Mouse (Mus musculus): ENCODE data around the gene Sync.

Gene Sync

DNA sequence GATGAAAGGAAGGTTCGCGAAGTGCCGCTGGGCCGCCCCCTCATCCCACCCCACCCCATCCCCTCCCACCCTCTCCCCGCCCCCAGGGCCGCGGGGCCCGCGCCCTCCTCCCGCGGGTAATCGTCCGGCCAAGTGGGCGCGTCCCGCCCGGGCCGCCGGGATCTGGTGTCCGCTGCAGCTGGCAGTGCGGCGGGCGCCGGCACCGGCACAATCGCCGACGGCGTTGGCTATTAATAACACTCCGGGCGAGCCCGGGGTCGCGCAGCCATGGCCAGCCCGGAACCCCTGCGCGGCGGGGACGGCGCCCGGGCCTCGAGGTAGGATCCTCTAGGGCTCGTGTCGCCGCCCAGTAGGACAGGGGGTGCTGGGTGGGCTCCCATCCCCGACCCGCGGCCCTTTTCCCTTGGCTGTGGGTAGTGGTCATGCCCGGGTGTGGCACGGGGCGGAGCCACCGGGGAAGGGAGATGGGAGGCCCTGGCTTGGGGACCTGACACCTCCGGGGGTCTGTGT, at the start of gene Sync:
TSS of gene Sync (plus strand) at position 146 of the 510 bp plus-strand sequence.
- DNase-seq (ENCODE audit: low read depth) = peak; percentile 38

DNA sequence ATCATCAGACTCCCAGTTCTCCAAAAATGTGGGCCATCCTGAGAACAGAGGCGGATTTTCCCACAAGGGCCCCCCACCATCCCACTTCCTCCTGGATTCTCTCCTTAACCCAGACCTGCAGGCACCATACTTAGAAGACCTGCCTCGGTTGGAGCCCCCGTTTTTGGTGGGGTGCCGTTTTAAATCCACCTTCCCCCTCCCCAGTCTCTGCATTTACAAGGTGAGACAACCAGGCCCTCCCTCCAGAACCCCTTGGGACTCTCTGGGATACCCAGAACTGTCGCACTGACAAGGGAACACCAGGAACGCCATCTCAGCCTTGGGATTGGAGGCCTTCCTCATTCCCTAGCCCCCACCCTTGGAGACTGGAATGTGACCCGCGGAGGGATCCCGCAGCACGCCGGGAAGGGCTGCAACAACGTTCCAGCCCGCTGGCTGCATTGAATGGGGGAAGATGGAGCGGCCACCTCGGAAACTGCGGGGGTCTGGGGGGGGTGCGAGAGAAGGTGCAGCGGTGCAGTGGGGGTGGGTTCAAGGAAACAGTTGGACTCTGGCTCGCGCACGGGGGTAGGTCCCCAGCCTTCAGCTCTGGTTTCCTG, 49.5 kb upstream of the Sync start:
- no peak for DNase-seq (ENCODE audit: low read depth)

DNA sequence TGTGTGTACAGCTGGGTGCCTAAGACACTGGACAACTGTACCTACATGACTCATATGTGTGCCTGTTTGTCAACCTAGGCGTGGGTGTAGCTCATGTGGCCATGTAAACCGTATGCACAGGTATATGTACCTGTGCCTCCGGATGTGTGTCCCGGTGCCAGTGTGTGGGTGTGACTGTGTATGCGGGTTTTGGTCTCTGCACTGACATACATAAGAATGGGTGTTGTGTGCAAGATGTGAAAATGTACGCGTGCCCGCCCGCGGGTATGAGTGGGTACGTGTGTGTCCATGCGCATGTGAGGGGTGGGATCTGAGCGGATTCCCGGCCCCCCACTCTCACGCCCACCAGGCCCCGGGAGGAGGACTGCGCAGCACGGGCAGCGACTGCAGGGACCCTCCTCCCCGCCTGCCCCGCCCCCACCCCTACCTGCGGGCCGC, 48.8 kb upstream of the Sync start:
- DNase-seq (ENCODE audit: low read depth) = no peak

DNA sequence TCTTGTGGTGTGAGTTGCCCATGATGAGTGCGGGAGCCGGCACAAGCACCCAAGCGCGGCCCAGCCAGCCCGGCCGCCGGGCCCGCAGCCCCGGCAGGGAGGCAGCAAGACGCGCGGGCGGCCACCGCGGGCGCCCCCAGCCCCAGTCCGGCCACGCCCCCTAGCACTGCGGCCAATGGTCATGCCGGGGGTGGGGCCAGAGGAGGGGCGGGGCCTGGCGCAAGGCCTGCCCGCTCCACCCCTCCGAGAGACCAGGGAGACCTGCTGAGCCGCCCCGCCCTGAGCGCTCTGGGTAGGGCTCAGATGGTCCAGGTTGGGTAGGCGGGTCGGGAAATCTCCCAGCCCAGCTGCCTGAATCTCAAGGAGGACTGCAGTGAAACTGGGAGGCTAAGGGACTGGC, 48.3 kb upstream of the Sync start:
- no peak for DNase-seq (ENCODE audit: low read depth)

DNA sequence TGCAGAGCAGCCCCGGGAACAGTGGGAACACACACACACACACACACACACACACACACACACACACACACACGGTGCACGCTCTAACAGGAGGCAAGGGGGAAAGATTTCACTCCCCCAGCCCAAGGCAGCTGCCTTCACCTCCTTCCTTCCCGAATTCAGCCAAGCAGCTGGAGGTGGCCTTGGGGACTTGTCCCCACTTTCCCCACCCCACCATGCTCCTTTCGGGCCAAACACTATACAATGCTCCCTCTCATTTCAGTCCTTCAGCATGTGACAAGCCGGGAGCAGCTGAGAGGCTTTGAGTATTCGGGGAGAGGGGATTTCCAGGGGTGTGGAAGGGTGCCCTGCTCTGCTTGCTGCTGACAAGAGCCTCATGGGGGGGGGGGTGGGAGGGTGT, 45.5 kb upstream of the Sync start:
- DNase-seq (ENCODE audit: low read depth) = no peak

DNA sequence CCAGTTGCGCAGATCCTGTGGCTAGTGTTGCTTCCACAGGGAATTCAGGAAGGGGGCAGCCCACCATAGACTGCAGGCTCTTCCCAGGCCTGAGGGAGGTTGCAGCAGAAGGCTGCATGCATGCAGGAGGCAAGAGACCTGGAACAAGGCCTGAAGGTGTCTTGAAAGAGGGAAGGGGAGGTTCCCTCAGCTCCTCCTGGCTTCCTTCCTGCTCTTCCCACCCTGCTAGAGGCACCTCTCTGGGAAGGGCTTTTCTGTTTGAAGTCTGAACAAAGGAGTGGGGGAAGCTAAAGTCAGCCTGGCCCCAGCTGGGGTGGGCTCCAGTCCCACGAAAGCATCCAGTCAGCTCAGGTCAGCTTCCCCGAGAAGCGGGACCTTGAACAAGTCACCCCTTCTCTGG, 45.1 kb upstream of the Sync start:
- no peak for DNase-seq (ENCODE audit: low read depth)

DNA sequence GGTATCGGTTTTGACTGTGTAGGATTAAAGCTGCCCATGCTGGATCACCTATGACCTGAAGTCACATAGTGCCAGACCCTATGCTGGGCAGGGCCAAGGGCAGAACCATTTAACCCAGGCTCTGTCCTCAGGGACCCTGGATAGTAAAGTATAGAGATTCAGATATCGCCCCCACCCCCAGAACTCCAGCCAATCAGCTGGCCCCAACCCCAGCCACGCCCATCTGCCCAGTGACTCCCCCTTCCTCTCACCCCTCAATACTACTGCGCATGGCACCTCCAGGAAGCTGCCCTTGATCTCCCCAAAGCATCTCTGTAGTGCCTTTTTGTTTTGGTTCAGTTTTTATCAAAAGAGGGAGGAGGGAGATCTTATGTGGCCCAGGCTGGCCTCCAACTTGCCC, 44.7 kb upstream of the Sync start:
- no peak for DNase-seq (ENCODE audit: low read depth)

DNA sequence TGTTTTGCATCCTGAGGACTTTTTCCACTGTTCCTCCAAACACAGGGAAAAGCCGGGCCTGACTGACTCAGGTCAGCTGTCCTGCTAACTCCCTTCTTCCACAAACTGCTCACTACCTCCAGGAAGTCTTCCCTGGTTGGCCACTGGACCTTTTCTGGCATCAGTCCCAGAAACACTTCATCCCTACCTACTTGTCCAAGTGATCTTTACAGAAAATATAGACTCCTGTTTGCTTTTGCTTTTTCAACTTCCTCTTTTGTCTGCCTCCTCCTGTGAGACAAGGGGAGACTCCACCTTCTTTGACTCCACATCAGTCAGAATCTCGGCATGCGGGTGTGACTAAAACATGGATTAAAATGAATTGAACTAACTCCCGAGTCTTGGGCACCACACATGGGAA, 42.6 kb upstream of the Sync start:
- DNase-seq (ENCODE audit: low read depth) = peak; percentile 56

DNA sequence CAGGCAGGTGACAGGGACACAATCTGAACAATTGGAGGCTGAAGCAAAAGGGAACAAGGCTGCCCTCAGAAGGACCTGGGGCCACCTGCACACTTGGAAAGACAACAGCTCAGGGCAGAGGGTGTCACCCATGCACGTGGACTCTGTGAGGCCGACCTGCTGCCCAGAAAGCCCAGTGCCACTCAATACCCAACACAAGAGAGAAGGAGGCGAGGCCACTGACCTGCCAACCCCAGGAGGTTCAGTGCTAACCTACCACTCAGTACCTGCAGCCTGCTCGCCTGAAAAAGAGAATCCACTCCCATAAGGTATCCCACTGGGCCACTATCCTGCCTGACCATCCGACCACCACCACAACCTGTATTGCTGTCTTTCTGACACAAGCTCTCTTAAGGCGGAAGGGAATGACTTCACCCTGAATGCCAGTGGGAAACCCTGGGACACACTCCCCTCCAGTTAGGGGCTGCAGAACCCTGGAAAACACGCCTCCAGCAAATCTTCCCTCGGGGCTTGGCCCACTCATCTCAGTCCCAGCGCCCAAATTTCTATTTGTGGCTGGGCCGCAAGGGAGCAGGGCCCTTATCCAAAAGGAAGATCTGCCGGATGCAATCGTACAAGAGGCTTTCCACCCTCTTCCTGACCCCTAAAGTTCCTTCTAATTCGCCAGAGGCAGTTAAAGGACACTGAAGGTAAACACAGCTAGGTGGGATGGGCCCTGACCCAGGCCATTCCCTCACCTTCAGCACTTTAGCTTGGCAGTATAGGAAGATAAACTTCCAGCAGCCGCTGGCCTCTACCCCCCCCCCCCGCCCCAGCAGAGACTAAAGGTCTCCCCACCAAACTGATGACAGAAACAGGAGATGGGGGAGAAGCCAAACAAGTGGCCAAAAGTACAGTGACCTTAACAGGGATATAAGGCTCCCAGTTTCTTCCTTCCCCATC, 40.8 kb upstream of the Sync start:
- no peak for DNase-seq (ENCODE audit: low read depth)

DNA sequence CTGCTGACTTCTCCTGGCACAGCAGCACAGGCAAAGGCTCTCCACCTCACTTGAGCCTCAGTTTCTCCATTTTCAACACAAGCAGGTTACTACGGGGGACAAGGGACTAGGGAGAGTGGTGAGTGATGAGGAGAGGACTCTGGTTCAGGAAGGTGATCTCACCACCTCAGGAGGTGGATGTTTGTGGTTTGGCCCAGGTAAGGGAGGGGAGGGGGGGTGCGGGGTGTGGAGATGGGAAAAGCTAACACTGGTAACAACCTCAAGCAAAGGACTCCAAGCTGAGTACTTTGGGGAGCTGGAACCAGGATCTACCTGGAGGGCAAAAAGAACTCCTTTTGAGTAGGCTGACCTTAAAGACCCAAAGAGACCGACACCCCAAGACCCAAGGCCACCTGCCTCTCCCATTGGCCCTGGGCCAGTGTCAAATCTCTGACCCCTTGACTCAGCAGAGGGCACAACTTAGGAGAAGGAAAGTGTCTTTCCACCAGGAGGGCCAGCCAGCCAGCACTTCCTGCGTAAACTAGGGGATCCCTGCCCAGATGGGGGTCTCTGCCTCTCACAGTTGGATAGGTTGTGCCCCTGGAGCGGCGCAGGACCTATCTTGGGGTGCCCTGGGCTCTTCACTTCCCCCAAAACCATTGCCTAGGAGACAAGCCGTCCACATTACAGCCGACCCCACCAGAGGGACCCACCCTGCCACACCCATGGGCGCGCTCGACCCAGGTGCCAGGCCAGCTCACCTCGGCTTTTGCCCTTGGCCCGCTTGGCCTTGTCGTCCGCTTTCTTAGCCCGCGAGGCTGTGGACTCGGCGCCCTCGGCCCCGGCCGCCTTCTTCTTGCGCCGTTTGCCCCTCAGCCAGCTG, 39.8 kb upstream of the Sync start:
- DNase-seq (ENCODE audit: low read depth) = peak; percentile 32

DNA sequence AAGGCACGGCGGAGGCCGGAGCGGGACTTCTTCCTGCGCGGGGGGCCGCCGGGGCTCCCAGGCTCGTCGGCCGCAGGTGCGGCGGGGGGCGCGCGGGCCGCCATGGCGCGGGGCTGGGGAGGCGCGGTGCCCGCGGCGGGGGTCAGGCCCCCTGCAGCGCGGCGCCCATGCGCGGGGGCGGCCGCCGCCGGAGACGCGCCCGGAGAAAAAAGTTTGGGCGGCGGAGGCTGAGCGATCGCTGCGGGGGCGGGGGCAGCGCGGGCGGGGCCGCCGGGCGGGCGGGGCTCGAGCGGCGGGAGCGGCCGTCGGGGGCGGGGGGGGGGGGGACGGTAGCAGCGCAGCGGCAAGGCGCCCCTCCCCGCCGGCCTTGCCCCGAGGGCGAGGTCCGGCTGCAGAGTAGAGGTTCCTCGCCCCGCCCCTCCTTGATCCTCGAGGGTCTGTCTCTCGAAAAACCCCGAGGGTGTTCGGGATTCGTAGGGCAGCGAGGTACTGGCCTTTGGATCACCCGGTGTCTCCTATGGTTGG, 39.1 kb upstream of the Sync start:
- DNase-seq (ENCODE audit: low read depth) = peak; percentile 59

DNA sequence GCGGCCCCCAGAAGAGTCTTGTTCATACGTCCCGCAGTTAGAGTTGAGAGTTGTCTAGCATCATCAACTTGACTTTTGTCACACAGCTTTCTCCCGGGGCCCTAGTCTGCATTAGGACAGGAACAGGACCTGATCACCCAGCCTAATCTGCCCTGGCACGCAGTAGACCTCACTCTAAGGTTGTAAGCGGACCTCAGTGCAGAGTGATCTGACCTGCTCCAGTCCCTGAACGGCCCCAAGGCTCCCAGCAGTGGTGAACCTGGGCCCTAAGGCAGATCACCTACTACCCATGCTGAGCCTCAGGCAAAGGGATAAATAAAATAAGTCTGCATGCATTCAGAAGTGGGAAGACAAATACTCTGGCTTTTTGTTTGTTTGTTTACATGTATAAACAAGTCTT, 38.1 kb upstream of the Sync start:
- DNase-seq (ENCODE audit: low read depth) = no peak

DNA sequence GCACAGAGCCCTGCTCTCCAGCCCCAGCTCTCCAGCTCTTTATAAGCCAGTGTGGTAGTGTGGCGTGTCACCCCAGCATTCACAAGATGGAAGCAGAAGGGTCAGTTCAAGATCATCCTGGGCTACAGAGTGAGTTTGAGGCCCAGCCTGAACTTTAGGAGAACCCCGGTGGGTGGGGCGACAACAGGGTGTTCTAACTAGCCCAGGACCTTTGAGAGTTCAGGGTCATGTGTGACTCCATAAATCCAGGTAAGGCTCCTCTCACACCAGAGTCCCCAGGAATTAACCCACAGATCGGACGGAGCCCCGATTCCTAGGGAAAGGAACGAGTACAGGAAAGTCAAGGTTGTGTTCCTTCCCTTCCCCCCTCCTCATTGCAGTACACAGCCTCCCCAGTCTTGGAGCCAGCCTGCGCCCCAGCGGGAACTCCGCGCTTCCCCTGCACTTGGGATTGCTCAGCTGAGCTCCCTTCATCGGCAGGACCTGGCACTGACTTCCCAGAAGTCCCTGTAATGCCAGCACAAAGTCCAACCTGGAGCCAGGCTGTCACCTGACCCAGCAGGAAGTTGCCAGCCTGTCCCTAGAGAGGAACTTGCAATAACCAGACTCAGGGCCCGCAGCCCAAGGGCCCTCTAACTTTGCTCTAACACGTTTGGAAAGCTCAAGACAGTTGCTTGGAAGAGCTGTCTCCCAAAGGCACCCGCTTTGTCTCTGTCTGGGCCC, 36.5 kb upstream of the Sync start:
- DNase-seq (ENCODE audit: low read depth) = no peak

DNA sequence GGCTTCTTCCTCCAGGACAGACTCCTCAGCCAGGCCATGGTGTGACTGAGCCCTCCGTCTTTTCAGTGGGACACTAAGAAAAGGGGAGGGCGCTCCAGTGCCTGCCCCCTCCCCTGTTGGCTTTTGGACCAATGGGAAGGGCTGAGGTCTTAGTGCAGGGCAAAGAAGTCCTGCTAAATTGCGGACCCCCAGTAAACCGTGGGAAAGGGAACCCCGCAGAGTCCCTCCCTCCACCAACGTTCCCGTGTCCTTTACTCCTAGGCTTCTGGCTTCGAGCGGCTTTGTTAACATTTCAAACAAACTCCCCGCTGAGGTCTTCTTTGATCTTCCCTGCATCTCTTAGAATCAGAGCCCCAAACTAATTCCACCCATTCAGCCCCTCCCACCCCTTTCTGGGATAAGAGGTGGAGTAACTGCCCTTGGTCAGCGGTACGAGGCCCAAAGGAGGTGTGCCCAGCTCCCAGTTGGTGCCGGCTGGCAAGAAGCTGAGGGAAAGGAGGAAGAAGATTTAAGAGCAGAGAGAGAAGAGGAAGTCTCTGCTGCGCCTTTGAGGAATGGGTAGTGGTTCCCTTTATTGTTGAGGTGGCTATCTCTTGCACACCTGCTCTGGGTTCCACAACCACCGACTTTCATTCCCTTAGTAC, 35.8 kb upstream of the Sync start:
- DNase-seq (ENCODE audit: low read depth) = no peak

DNA sequence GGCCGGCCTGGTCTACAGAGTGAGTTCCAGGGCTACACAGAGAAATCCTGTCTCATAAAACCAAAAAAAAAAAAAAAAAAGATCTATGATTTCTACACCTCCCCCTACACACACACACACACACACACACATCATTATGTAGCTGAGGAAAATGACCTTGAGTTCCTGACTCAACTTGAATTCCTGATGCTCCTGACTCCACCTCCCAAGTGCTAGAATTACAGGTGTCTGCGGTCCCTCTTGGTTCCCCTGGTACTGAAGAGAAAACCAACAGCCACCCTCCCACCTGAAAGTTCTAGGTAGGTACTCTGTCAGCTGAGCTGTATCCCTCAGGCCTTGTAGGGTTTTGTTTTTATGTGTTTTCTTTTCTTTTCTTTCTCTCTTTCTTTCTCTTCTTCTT, 34.9 kb upstream of the Sync start:
- DNase-seq (ENCODE audit: low read depth) = no peak

DNA sequence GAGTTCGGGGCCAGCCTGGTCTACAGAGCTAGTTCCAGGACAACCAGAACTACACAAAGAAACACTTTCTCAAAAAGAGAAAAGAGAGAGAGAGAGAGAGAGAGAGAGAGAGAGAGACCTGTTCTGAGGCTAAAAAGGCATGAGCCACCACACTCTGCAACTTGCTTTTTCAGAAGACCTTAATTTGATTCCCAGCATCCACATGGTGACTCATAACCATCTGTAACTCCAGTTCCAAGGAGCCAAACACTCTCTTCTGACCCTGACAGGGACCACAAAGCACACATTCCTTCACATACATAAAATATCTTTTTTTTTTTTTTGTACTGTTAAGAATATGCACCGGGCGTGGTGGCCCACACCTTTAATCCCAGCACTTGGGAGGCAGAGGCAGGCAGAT, 32.8 kb upstream of the Sync start:
- DNase-seq (ENCODE audit: low read depth) = no peak

DNA sequence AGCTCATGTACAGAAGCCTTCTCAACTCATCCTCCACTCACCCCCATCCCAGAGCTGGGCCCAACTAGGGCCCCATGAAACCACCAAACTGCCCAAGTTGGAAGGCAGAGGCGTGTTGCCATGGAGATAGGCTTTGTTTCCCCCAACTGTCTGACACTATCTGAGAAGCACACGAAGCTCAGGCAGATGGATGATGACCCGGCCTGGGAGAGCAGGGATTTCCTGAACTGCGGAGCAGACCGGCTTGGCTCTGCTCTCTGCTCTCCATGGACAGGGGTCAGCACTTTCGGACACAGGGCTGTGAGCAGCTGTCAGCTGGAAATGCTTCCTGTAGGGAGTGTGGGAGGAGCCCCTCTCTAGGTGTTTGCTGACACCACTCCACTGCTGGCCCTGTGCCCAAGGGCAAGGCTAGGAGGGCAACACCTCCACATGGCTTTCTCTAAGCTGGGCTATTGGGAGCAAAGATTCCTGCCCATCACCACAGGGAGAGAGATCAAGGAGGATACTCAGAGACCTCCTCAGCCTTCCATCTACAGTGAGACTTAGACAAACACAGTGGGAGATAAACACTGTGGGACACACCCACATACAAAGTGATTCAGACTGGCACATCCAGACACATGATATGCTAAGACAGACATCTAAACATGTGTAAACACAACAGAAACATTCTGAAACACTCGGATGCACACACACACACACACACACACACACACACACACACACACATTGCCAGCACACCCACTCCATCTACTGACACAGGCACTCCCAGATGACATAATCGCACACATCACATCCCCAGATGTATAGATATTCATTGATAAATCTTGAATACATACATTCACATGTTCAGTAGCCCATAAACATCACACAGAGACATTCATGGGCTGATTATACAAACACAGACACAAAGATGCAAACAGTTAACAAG, 30.7 kb upstream of the Sync start:
- peak; percentile 50 for DNase-seq (ENCODE audit: low read depth)

DNA sequence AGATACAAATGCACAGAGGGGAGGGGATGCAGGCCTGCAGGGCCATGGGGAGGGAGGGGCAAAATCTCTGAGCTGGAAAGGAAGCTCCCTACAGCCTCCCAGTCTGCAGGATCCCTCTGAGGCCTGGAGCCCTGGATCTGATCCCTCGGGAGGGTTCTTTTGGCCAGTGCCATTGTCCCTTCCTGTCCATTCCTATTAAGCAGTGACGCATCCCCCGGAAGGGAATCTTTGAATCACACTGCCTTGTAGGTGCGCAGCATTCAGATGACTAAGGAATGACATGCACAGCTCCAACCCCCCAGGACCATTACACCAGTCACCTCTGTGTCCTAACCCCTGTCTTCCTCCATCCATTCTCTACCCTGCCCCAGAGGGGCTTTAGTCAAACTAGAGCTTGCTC, 28.3 kb upstream of the Sync start:
- peak; percentile 60 for DNase-seq (ENCODE audit: low read depth)

DNA sequence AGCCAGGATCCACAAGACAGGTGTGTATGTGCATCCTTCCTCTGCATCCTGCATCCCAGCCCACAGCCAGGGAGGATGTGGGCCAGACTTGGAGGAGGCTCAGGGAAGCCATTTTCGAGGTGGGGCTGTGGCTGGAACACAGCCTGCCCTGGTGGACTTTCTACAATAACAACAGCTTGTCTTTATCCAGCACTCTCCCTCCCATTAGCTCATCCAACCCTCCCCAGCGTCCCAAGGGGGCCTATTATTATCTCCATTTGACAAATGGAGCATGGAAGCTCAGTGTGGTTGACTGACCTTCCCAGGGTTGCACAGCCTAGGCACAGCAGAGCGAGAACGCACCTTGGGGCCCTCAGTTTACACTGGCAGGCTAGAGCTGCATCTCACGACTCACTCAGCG, 26.7 kb upstream of the Sync start:
- DNase-seq (ENCODE audit: low read depth) = peak; percentile 74

DNA sequence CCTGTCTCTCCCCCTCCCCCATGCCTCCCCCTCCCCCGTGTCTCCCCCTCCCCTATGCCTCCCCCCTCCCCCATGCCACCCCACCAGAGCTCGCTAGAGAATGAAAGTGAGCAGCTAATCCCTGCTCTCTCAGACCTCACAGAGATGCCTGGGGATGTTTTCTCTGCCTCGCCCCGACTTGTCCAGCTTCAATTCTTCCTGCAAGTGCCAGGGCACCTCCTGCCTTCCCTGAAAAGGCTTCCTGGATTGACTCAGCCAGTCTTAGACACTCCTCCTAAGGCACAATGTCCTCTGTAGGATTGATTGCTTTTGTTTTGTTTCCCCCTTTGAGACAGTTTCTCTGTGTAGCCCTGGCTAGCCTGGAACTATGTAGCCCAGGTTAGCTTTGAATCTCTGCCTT, 26.2 kb upstream of the Sync start, which contains the start of gene C77080:
TSS of gene C77080 (minus strand) at position 209 of the 400 bp plus-strand sequence.
- peak; percentile 59 for DNase-seq (ENCODE audit: low read depth)
